Mouse (Mus musculus): Measurements from ENCODE around the gene Sh3d19.

- TF ChIP-seq CTCF (IDR thresholded peaks at IDR 0.05; ENCODE audit: low read depth, low read length) (no peak), GATA1 (IDR thresholded peaks at IDR 0.05; ENCODE audit: borderline replicate concordance, low read length) (no peak)
Observed at GRCm38 (mm10) chr3:85950914-85951313, 20.0 kb upstream of the Sh3d19 start.

Data from G1E (cell line).